In genomic region chr9:104837931-104838330, GRCm38 (mm10) we compare ENCODE assay signal across 36 mouse cellular contexts.
DNase-seq lines count a peak whose midpoint lies in the region; ATAC-seq and TF ChIP-seq lines count a peak whose summit lies in the region.
"Had no signal": no experiment of that assay in that cellular context is flagged by ENCODE, and none has a peak within 500 bp of the region (broad histone marks: within the 10 kb centered on the region; RNA-seq: fewer than 3 reads in every experiment).

No protein-coding gene starts in this region.

- no peak for DNase-seq in forebrain, postnatal 0 days
- DNase-seq in midbrain, embryonic 11.5 days (ENCODE audit: low spot score, missing footprints) = peak; percentile 82
- DNase-seq in midbrain, postnatal 0 days (ENCODE audit: low spot score) = no peak
- DNase-seq in embryo, embryonic 11 days = peak; percentile 48
- peak; percentile 56 for DNase-seq in neural tube, embryonic 11.5 days (ENCODE audit: low spot score)
- DNase-seq in cerebellum, postnatal 25 days = no peak
- DNase-seq in thymus, adult 18-20 months = no peak
- DNase-seq: adrenal gland, adult 8-10 months; cerebellum, adult 8-10 months; gastrocnemius, postnatal 25 days; heart, adult 11 months; kidney, adult 8-10 months; kidney, postnatal 4 days; layer of hippocampus, adult 9-11 months; liver, embryonic 13.5 days; lung, adult 18-20 months; lung, postnatal 4 days; right cerebral cortex, adult 18-20 months; right cerebral cortex, postnatal 4 days; thymus, adult 2 months; thymus, postnatal 36 days had no signal

- TF ChIP-seq CTCF in forebrain, postnatal 0 days (IDR thresholded peaks at IDR 0.05; ENCODE audit: low read depth) = no peak
- no peak for TF ChIP-seq CTCF in midbrain, postnatal 0 days (IDR thresholded peaks at IDR 0.05)

- no peak overlapping the region for H3K9ac ChIP-seq in forebrain, postnatal 0 days
- no peak overlapping the region for H3K9ac ChIP-seq in forebrain, embryonic 15.5 days (replicated peaks)
- H3K9ac ChIP-seq in midbrain, embryonic 11.5 days (ENCODE audit: low read length) = no peak overlapping the region
- H3K9ac ChIP-seq in midbrain, postnatal 0 days (replicated peaks; ENCODE audit: low read length, poor library complexity, severe bottlenecking) = no peak overlapping the region
- no peak overlapping the region for H3K9ac ChIP-seq in neural tube, embryonic 11.5 days (ENCODE audit: low read length)
- H3K9ac ChIP-seq: embryonic facial prominence, embryonic 13.5 days; heart, embryonic 15.5 days; intestine, embryonic 15.5 days; limb, embryonic 15.5 days; liver, embryonic 13.5 days had no signal

- peak; percentile 54; the same call in 1 of the 2 replicates for ATAC-seq in forebrain, postnatal 0 days
- ATAC-seq in forebrain, embryonic 15.5 days (replicated peaks) = no peak
- ATAC-seq in midbrain, embryonic 11.5 days (ENCODE audit: low FRiP score) = peak; percentile 69
- no peak for ATAC-seq in midbrain, postnatal 0 days (ENCODE audit: low FRiP score)
- ATAC-seq in neural tube, embryonic 11.5 days (ENCODE audit: insufficient read depth, low FRiP score, low TSS enrichment) = peak; percentile 93
- ATAC-seq: hindbrain, embryonic 16.5 days; intestine, embryonic 15.5 days; lung, postnatal 0 days had no signal

- H3K27ac ChIP-seq in forebrain, postnatal 0 days (ENCODE audit: low read depth, low read length) = no peak overlapping the region
- no peak overlapping the region for H3K27ac ChIP-seq in forebrain, embryonic 15.5 days (replicated peaks)
- no peak overlapping the region for H3K27ac ChIP-seq in midbrain, embryonic 11.5 days (ENCODE audit: low read depth, low read length)
- H3K27ac ChIP-seq in midbrain, postnatal 0 days (ENCODE audit: low read depth, low read length) = no peak overlapping the region
- H3K27ac ChIP-seq in neural tube, embryonic 11.5 days (ENCODE audit: low read depth, low read length) = no peak overlapping the region
- H3K27ac ChIP-seq: embryonic facial prominence, embryonic 13.5 days; forebrain, embryonic 10.5 days; heart, embryonic 10.5 days; heart, embryonic 15.5 days; intestine, embryonic 15.5 days; kidney, postnatal 0 days; limb, embryonic 10.5 days; limb, embryonic 15.5 days; liver, embryonic 13.5 days; stomach, postnatal 0 days had no signal

- H3K27me3 ChIP-seq in forebrain, postnatal 0 days (ENCODE audit: insufficient read depth, low read length) = no peaks in the 10 kb centered on the region
- H3K27me3 ChIP-seq in forebrain, embryonic 15.5 days = no peaks in the 10 kb centered on the region
- no peaks in the 10 kb centered on the region for H3K27me3 ChIP-seq in midbrain, embryonic 11.5 days (ENCODE audit: control insufficient read depth, insufficient read depth, low read length)
- H3K27me3 ChIP-seq in midbrain, postnatal 0 days (ENCODE audit: insufficient read depth, low read length) = no peaks in the 10 kb centered on the region
- no peaks in the 10 kb centered on the region for H3K27me3 ChIP-seq in neural tube, embryonic 11.5 days (ENCODE audit: control insufficient read depth, insufficient read depth, low read length)
- H3K27me3 ChIP-seq: embryonic facial prominence, embryonic 13.5 days; heart, embryonic 15.5 days; intestine, embryonic 15.5 days; limb, embryonic 15.5 days; liver, embryonic 13.5 days; megakaryocyte, embryonic 14.5 days had no signal

- H3K4me3 ChIP-seq in forebrain, postnatal 0 days (ENCODE audit: low read depth, low read length) = no peak overlapping the region
- H3K4me3 ChIP-seq in forebrain, embryonic 15.5 days = no peak overlapping the region
- no peak overlapping the region for H3K4me3 ChIP-seq in midbrain, embryonic 11.5 days (ENCODE audit: low read depth, low read length)
- H3K4me3 ChIP-seq in midbrain, postnatal 0 days (ENCODE audit: low read depth, low read length) = no peak overlapping the region
- no peak overlapping the region for H3K4me3 ChIP-seq in neural tube, embryonic 11.5 days (ENCODE audit: low read depth, low read length)
- H3K4me3 ChIP-seq: embryonic facial prominence, embryonic 13.5 days; forebrain, embryonic 10.5 days; heart, embryonic 10.5 days; heart, embryonic 15.5 days; intestine, embryonic 15.5 days; limb, embryonic 10.5 days; limb, embryonic 15.5 days; liver, embryonic 13.5 days; megakaryocyte, embryonic 14.5 days; myocyte had no signal

- WGBS in forebrain, postnatal 0 days = 17% methylated on average over 1 of the region's 1 CpGs
- WGBS in forebrain, embryonic 15.5 days = 13% methylated on average over 1 of the region's 1 CpGs
- 24% methylated on average over 1 of the region's 1 CpGs for WGBS in midbrain, embryonic 11.5 days
- 32% methylated on average over 1 of the region's 1 CpGs for WGBS in midbrain, postnatal 0 days
- 26% methylated on average over 1 of the region's 1 CpGs for WGBS in neural tube, embryonic 11.5 days

- peaks cover 3% of the 10 kb centered on the region; the same call in 1 of the 2 replicates for H3K4me1 ChIP-seq in forebrain, postnatal 0 days (ENCODE audit: insufficient read depth)
- peaks cover 8% of the 10 kb centered on the region for H3K4me1 ChIP-seq in forebrain, embryonic 15.5 days
- no peaks in the 10 kb centered on the region for H3K4me1 ChIP-seq in midbrain, embryonic 11.5 days (ENCODE audit: control insufficient read depth, insufficient read depth, low read length)
- H3K4me1 ChIP-seq in midbrain, postnatal 0 days (ENCODE audit: insufficient read depth, low read length) = no peaks in the 10 kb centered on the region
- H3K4me1 ChIP-seq in neural tube, embryonic 11.5 days (ENCODE audit: control insufficient read depth, insufficient read depth, low read length) = no peaks in the 10 kb centered on the region
- H3K4me1 ChIP-seq: embryonic facial prominence, embryonic 13.5 days; heart, embryonic 10.5 days; heart, embryonic 15.5 days; intestine, embryonic 15.5 days; limb, embryonic 10.5 days; limb, embryonic 15.5 days; liver, embryonic 13.5 days; megakaryocyte, embryonic 14.5 days had no signal

- no peaks in the 10 kb centered on the region for H3K36me3 ChIP-seq in forebrain, postnatal 0 days (ENCODE audit: insufficient read depth)
- H3K36me3 ChIP-seq in forebrain, embryonic 15.5 days = no peaks in the 10 kb centered on the region
- no peaks in the 10 kb centered on the region for H3K36me3 ChIP-seq in midbrain, embryonic 11.5 days (ENCODE audit: control insufficient read depth, insufficient read depth, low read length)
- H3K36me3 ChIP-seq in midbrain, postnatal 0 days (ENCODE audit: insufficient read depth, low read length) = no peaks in the 10 kb centered on the region
- no peaks in the 10 kb centered on the region for H3K36me3 ChIP-seq in neural tube, embryonic 11.5 days (ENCODE audit: control insufficient read depth, insufficient read depth, low read length)
- H3K36me3 ChIP-seq: embryonic facial prominence, embryonic 13.5 days; forebrain, embryonic 10.5 days; G1E; heart, embryonic 10.5 days; heart, embryonic 15.5 days; intestine, embryonic 15.5 days; limb, embryonic 10.5 days; limb, embryonic 15.5 days; liver, embryonic 13.5 days had no signal

- no peaks in the 10 kb centered on the region for H3K9me3 ChIP-seq in forebrain, postnatal 0 days (ENCODE audit: low read length)
- H3K9me3 ChIP-seq in forebrain, embryonic 15.5 days = no peaks in the 10 kb centered on the region
- no peaks in the 10 kb centered on the region for H3K9me3 ChIP-seq in midbrain, embryonic 11.5 days (ENCODE audit: control insufficient read depth, low read length)
- H3K9me3 ChIP-seq in midbrain, postnatal 0 days (ENCODE audit: low read length) = no peaks in the 10 kb centered on the region
- H3K9me3 ChIP-seq in neural tube, embryonic 11.5 days (ENCODE audit: control insufficient read depth, low read length) = no peaks in the 10 kb centered on the region
- H3K9me3 ChIP-seq: embryonic facial prominence, embryonic 13.5 days; forebrain, embryonic 10.5 days; heart, embryonic 10.5 days; heart, embryonic 15.5 days; intestine, embryonic 15.5 days; limb, embryonic 10.5 days; limb, embryonic 15.5 days; liver, embryonic 13.5 days; megakaryocyte, embryonic 14.5 days had no signal

- no peak overlapping the region for H3K4me2 ChIP-seq in forebrain, postnatal 0 days (ENCODE audit: low read depth)
- no peak overlapping the region for H3K4me2 ChIP-seq in forebrain, embryonic 15.5 days (replicated peaks)
- H3K4me2 ChIP-seq in midbrain, embryonic 11.5 days = no peak overlapping the region
- H3K4me2 ChIP-seq in midbrain, postnatal 0 days (ENCODE audit: low read depth, low read length, poor library complexity, severe bottlenecking) = no peak overlapping the region
- no peak overlapping the region for H3K4me2 ChIP-seq in neural tube, embryonic 11.5 days (ENCODE audit: low read depth)
- H3K4me2 ChIP-seq: embryonic facial prominence, embryonic 13.5 days; heart, embryonic 15.5 days; intestine, embryonic 15.5 days; limb, embryonic 15.5 days; liver, embryonic 13.5 days had no signal

Comparison
In these comparisons a context has a peak if more than half of its experiments do, and no peak if none do; other contexts are left out.
1. ATAC-seq: peak in forebrain, postnatal 0 days (single experiment), midbrain, embryonic 11.5 days (single experiment) and neural tube, embryonic 11.5 days (single experiment); none in forebrain, embryonic 15.5 days (single experiment) and midbrain, postnatal 0 days (single experiment).
2. DNase-seq: peak in midbrain, embryonic 11.5 days (single experiment), embryo, embryonic 11 days (single experiment) and neural tube, embryonic 11.5 days (single experiment); none in forebrain, postnatal 0 days (single experiment), midbrain, postnatal 0 days (single experiment), cerebellum, postnatal 25 days (0 of 2) and thymus, adult 18-20 months (0 of 2).